Mouse (Mus musculus): ENCODE measurements around the gene Nedd9. TPM values are rescaled to one million over a fixed set of nuclear protein-coding genes. Genes with fewer than 3 reads are reported as not detected.

Gene Nedd9
- polyA plus RNA-seq, 1 experiment = 16.9 TPM

GRCm38 (mm10) chr13:41445067-41445808, 41.9 kb downstream of the Nedd9 start:
- H3K4me1 ChIP-seq (ENCODE audit: control insufficient read depth, insufficient read depth, low read length) = no peaks in the 10 kb centered on the region
- H3K4me3 ChIP-seq (ENCODE audit: insufficient read depth, low read length) = no peak overlapping the region
- TF ChIP-seq POLR2A (IDR thresholded peaks at IDR 0.05; ENCODE audit: borderline replicate concordance, low read depth, low read length) = no peak
- no peak for TF ChIP-seq CTCF (IDR thresholded peaks at IDR 0.05; ENCODE audit: low read depth, low read length)
- no peak overlapping the region for H3K27ac ChIP-seq (ENCODE audit: insufficient read depth, low read depth, low read length)

GRCm38 (mm10) chr13:41444230-41444629, 42.9 kb downstream of the Nedd9 start:
- no peak overlapping the region for H3K27ac ChIP-seq (ENCODE audit: insufficient read depth, low read depth, low read length)
- TF ChIP-seq POLR2A (IDR thresholded peaks at IDR 0.05; ENCODE audit: borderline replicate concordance, low read depth, low read length) = no peak
- no peaks in the 10 kb centered on the region for H3K4me1 ChIP-seq (ENCODE audit: control insufficient read depth, insufficient read depth, low read length)
- no peak overlapping the region for H3K4me3 ChIP-seq (ENCODE audit: insufficient read depth, low read length)

GRCm38 (mm10) chr13:41442145-41442544, 45.0 kb downstream of the Nedd9 start:
- H3K4me3 ChIP-seq (ENCODE audit: insufficient read depth, low read length) = no peak overlapping the region
- peaks cover 7% of the 10 kb centered on the region for H3K4me1 ChIP-seq (ENCODE audit: control insufficient read depth, insufficient read depth, low read length)
- TF ChIP-seq CTCF (IDR thresholded peaks at IDR 0.05; ENCODE audit: low read depth, low read length) = no peak
- TF ChIP-seq POLR2A (IDR thresholded peaks at IDR 0.05; ENCODE audit: borderline replicate concordance, low read depth, low read length) = no peak
- no peak overlapping the region for H3K27ac ChIP-seq (ENCODE audit: insufficient read depth, low read depth, low read length)

GRCm38 (mm10) chr13:41440205-41440604, 47.0 kb downstream of the Nedd9 start:
- TF ChIP-seq POLR2A (IDR thresholded peaks at IDR 0.05; ENCODE audit: borderline replicate concordance, low read depth, low read length) (no peak), CTCF (IDR thresholded peaks at IDR 0.05; ENCODE audit: low read depth, low read length) (no peak)
- Histone ChIP-seq H3K27ac (ENCODE audit: insufficient read depth, low read depth, low read length) (no peak overlapping the region), H3K4me1 (ENCODE audit: control insufficient read depth, insufficient read depth, low read length) (peaks cover 14% of the 10 kb centered on the region), H3K4me3 (ENCODE audit: insufficient read depth, low read length) (no peak overlapping the region)

GRCm38 (mm10) chr13:41437390-41437789, 49.8 kb downstream of the Nedd9 start:
- no peak overlapping the region for H3K4me3 ChIP-seq (ENCODE audit: insufficient read depth, low read length)
- TF ChIP-seq POLR2A (IDR thresholded peaks at IDR 0.05; ENCODE audit: borderline replicate concordance, low read depth, low read length) (no peak), CTCF (IDR thresholded peaks at IDR 0.05; ENCODE audit: low read depth, low read length) (no peak)
- peaks cover 22% of the 10 kb centered on the region for H3K4me1 ChIP-seq (ENCODE audit: control insufficient read depth, insufficient read depth, low read length)
- H3K27ac ChIP-seq (ENCODE audit: insufficient read depth, low read depth, low read length) = no peak overlapping the region

GRCm38 (mm10) chr13:41436731-41437130, 50.4 kb downstream of the Nedd9 start:
- no peak overlapping the region for H3K4me3 ChIP-seq (ENCODE audit: insufficient read depth, low read length)
- H3K27ac ChIP-seq (ENCODE audit: insufficient read depth, low read depth, low read length) = no peak overlapping the region
- no peak for TF ChIP-seq POLR2A (IDR thresholded peaks at IDR 0.05; ENCODE audit: borderline replicate concordance, low read depth, low read length)
- TF ChIP-seq CTCF (IDR thresholded peaks at IDR 0.05; ENCODE audit: low read depth, low read length) = no peak
- H3K4me1 ChIP-seq (ENCODE audit: control insufficient read depth, insufficient read depth, low read length) = peaks cover 24% of the 10 kb centered on the region

GRCm38 (mm10) chr13:41433201-41433600, 54.0 kb downstream of the Nedd9 start:
- TF ChIP-seq CTCF (IDR thresholded peaks at IDR 0.05; ENCODE audit: low read depth, low read length) (no peak), POLR2A (IDR thresholded peaks at IDR 0.05; ENCODE audit: borderline replicate concordance, low read depth, low read length) (no peak)
- H3K4me3 ChIP-seq (ENCODE audit: insufficient read depth, low read length) = no peak overlapping the region
- no peak overlapping the region for H3K27ac ChIP-seq (ENCODE audit: insufficient read depth, low read depth, low read length)
- H3K4me1 ChIP-seq (ENCODE audit: control insufficient read depth, insufficient read depth, low read length) = peaks cover 24% of the 10 kb centered on the region

- no peak overlapping the region for H3K4me3 ChIP-seq (ENCODE audit: insufficient read depth, low read length)
- TF ChIP-seq POLR2A (IDR thresholded peaks at IDR 0.05; ENCODE audit: borderline replicate concordance, low read depth, low read length) = no peak
- no peak for TF ChIP-seq CTCF (IDR thresholded peaks at IDR 0.05; ENCODE audit: low read depth, low read length)
- peaks cover 14% of the 10 kb centered on the region for H3K4me1 ChIP-seq (ENCODE audit: control insufficient read depth, insufficient read depth, low read length)
- H3K27ac ChIP-seq (ENCODE audit: insufficient read depth, low read depth, low read length) = no peak overlapping the region
Observed at GRCm38 (mm10) chr13:41431795-41432194, 55.4 kb downstream of the Nedd9 start.

GRCm38 (mm10) chr13:41427046-41427445, 60.1 kb downstream of the Nedd9 start:
- Histone ChIP-seq H3K4me3 (ENCODE audit: insufficient read depth, low read length) (no peak overlapping the region), H3K27ac (ENCODE audit: insufficient read depth, low read depth, low read length) (no peak overlapping the region), H3K4me1 (ENCODE audit: control insufficient read depth, insufficient read depth, low read length) (peaks cover under 1% of the 10 kb centered on the region; the same call in 1 of the 2 replicates)
- no peak for TF ChIP-seq POLR2A (IDR thresholded peaks at IDR 0.05; ENCODE audit: borderline replicate concordance, low read depth, low read length)
- no peak for TF ChIP-seq CTCF (IDR thresholded peaks at IDR 0.05; ENCODE audit: low read depth, low read length)

GRCm38 (mm10) chr13:41423463-41424074, 63.6 kb downstream of the Nedd9 start:
- Histone ChIP-seq H3K4me3 (ENCODE audit: insufficient read depth, low read length) (no peak overlapping the region), H3K27ac (ENCODE audit: insufficient read depth, low read depth, low read length) (no peak overlapping the region)
- TF ChIP-seq CTCF (IDR thresholded peaks at IDR 0.05; ENCODE audit: low read depth, low read length) (no peak), POLR2A (IDR thresholded peaks at IDR 0.05; ENCODE audit: borderline replicate concordance, low read depth, low read length) (no peak)

More at GRCm38 (mm10) chr13:41423463-41424074, 63.6 kb downstream of the Nedd9 start:
- H3K4me1 ChIP-seq (ENCODE audit: control insufficient read depth, insufficient read depth, low read length) = no peaks in the 10 kb centered on the region

Measured in bone marrow macrophage, adult 2 months (primary cell).